Mouse (Mus musculus) urinary bladder, postnatal 10 days (tissue): ENCODE data around the gene Acad8.

ENCODE experiments used
- DNase-seq: peaks from one replicate; pipeline ENCODE4 v3.0.0; 2022; ENCODE audit warnings: low spot score

The Acad8 gene

DNA sequence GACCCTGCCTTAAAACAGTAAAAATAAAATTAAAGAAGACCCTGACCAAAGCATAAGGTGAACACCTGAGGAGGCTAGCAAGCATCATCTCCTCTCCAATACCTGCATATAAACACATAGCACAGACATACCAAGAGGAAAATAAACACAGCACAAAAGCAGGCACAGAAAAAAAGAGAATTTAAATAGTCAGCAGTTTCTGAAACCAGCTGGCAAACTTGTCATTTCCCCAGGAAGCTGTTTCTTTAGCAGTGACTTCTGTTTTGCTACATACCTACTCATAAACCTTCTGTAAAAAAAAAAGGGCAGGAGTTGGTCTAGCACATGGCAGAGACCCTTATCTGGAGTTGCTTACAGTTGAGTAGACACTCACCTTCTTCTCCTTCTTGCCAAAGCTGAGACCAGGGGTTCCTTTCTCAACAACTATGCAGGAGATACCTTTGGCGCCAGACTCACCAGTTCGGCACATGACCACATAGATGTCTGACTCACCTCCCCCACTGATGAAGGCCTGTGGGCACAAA, 14.2 kb downstream of the Acad8 start:
- no peak for DNase-seq

DNA sequence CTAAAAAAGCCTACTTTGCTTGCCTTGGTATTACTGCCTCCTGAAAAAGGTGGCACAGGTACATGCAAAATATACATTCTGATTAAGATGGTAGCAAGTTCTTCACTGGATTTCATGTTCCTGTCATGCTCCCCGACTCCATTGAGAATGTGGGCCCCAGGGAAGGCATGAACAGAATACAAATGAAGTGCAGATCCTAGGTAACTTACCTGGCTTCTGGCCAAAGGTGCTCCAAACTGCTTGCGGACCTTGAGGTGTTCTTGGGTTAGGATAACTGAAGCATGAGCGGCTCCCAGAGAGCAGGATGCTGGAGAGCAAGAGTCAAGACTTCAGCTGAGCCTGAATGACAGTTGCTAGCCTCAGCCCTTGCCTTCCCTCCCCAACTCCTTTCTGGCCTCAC, 20.6 kb downstream of the Acad8 start:
- no peak for DNase-seq

- no peak for DNase-seq
These were observed 21.6 kb downstream of the Acad8 start for GRCm38 (mm10) chr9:26977754-26978153.

GRCm38 (mm10) chr9:26947790-26948189, 51.6 kb downstream of the Acad8 start:
- DNase-seq = no peak

DNA sequence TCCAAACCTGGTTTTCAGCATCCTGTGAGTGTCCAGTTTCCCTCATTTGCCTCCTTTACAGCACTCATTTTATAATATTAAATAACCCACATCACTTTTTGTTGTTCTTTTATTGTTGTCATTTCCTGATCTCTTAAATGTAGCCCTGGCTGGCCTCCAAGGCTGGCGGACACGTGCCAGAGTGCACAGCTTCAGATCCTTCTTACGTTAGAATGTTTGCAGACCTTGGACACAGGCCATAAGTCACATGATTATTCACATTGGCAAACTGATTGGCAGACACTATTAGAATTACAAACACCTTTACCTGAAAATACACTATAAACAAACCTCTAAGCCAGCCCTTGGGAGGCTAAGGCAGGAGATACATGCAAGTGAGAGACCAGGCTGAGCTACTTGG, 75.2 kb downstream of the Acad8 start:
- no peak for DNase-seq
